Mouse (Mus musculus): ENCODE measurements at regions not wholly inside any gene's neighbourhood (a gene's known extent, or its start where the extent isn't known, plus 50 kb on each side); places are given as distances from the start of the nearest gene placed in this dataset.
"Not testable (repeated sequence)": the region's sequence is repeated elsewhere in the genome, so short reads cannot be mapped to it uniquely, and the experiment has no call there.

DNA sequence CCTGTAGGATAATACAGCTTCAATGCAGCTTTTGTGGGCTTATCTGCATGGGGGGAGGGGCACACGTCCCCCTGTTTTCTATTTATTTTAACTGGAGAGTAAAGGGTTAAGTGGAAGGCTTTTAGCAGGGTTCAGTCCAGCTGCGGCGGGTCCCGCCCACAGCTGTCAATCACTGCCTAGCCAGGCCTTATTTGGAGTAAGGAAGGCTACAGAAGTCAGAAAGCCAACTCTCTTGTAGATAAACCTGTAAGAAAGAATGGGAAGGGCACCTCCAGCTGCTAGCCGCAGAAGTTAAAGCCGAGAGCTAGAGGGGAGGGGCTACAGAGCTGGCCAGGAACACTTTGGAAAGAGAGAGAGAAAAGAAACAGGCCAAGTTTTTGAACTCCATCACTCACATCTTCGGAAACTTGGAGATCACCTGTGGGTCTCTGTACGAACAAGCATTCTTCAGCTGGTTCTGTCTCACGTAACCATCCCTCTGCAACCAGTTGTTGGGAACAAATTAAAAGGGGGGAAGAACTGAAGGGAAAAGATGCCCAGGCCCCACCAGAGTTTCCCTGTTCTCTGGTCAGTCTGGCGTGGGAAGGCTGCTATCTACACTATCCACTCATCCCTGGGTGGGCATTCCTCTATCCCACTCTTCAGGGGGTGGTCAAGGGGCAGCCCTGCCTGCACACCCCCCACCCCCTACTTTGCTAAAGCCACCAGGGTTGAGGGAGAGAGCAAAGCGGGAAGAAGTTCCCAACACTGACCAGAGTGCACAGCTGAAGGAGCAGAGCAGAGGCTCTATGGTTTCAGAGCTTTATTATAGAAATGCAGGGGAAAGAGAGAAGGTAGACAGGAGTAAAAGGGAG is 2969.7 kb downstream of the Gm37988 start:
- Histone ChIP-seq H3K36me3 (replicated peaks; ENCODE audit: control insufficient read depth, insufficient read depth, low read length) (no peaks in the 10 kb centered on the region), H3K4me2 (ENCODE audit: low read depth, low read length) (peak overlapping the region; percentile 25), H3K9me3 (replicated peaks; ENCODE audit: control insufficient read depth, low read length) (no peaks in the 10 kb centered on the region), H3K4me1 (ENCODE audit: control insufficient read depth, insufficient read depth) (0 out of 2 replicates have a peak, but pooled peaks cover 4% of the 10 kb centered on the region), H3K27me3 (ENCODE audit: control insufficient read depth, insufficient read depth, low read length) (no peaks in the 10 kb centered on the region), H3K4me3 (ENCODE audit: low read depth, low read length) (no peak overlapping the region), H3K27ac (ENCODE audit: low read depth) (no peak overlapping the region), H3K9ac (replicated peaks; ENCODE audit: low read depth, low read length) (no peak overlapping the region)
- ATAC-seq (ENCODE audit: insufficient read depth, low read depth) (peak; percentile 88), DNase-seq (ENCODE audit: low spot score) (peak; percentile 56)
- TF ChIP-seq CTCF (IDR thresholded peaks at IDR 0.05; ENCODE audit: low read depth): no peak
- TF ChIP-seq EP300 (IDR thresholded peaks at IDR 0.05; ENCODE audit: low read depth): no peak
- 9% methylated on average over 11 of the region's 11 CpGs for WGBS

DNA sequence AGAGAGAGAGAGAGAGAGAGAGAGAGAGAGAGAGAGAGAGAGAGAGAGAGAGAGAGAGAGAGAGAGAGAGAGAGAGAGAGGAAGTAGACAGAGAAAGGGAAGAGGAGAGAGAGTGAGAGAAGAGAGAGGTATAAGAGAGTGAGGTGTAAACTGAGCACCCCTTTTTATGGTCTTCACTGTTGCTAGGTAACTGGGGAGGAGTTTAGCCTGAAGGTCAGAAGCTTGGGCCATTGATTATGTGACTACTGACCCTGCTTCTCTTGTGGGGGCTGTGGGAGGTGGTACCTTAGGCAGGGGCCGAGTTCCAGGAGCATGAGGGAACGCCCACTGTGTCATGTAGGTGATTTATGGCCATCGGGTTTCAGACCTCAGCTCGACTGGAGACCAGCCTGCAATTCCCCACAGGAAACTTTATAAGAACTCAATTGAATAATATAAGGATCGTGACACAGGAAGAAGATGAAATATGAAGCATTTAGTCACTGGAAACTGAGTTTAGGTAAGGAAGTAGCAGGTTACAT is 2970.4 kb downstream of the Gm37988 start:
- not testable (repeated sequence) for H3K9me3 ChIP-seq (replicated peaks; ENCODE audit: control insufficient read depth, low read length); H3K27me3 ChIP-seq (ENCODE audit: control insufficient read depth, insufficient read depth, low read length); H3K4me1 ChIP-seq (ENCODE audit: control insufficient read depth, insufficient read depth); H3K4me2 ChIP-seq (ENCODE audit: low read depth, low read length); ATAC-seq (ENCODE audit: insufficient read depth, low read depth); H3K27ac ChIP-seq (ENCODE audit: low read depth); H3K36me3 ChIP-seq (replicated peaks; ENCODE audit: control insufficient read depth, insufficient read depth, low read length); H3K4me3 ChIP-seq (ENCODE audit: low read depth, low read length); DNase-seq (ENCODE audit: low spot score); H3K9ac ChIP-seq (replicated peaks; ENCODE audit: low read depth, low read length)
- WGBS: 52% methylated on average over 5 of the region's 5 CpGs

DNA sequence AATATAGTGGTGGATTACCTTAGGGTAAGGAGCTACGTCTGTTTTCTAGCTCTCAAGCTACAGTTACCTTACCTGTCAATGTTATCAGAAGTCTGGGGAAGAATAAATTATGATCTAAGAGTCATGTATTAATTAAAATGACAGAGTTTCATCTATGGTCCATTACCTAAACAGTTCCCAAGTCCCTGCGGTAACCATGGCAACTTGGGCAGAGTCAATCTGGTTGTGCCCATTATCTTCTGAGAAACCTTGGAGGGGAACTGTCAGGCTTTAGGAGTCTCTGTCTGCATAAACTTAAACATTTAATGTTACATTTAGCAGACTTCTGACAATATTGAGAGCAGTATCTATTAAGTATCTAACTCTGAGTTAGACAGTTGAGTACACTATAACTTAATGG is 2971.0 kb downstream of the Gm37988 start:
- Histone ChIP-seq H3K4me1 (ENCODE audit: control insufficient read depth, insufficient read depth) (0 out of 2 replicates have a peak, but pooled peaks cover 4% of the 10 kb centered on the region), H3K9me3 (replicated peaks; ENCODE audit: control insufficient read depth, low read length) (no peaks in the 10 kb centered on the region), H3K4me3 (ENCODE audit: low read depth, low read length) (no peak overlapping the region), H3K9ac (replicated peaks; ENCODE audit: low read depth, low read length) (no peak overlapping the region), H3K4me2 (ENCODE audit: low read depth, low read length) (no peak overlapping the region), H3K36me3 (replicated peaks; ENCODE audit: control insufficient read depth, insufficient read depth, low read length) (no peaks in the 10 kb centered on the region), H3K27me3 (ENCODE audit: control insufficient read depth, insufficient read depth, low read length) (no peaks in the 10 kb centered on the region), H3K27ac (ENCODE audit: low read depth) (no peak overlapping the region)
- WGBS: 86% methylated on average over 2 of the region's 2 CpGs
- DNase-seq (ENCODE audit: low spot score): no peak
- ATAC-seq (ENCODE audit: insufficient read depth, low read depth): no peak
- TF ChIP-seq EP300 (IDR thresholded peaks at IDR 0.05; ENCODE audit: low read depth): no peak
- TF ChIP-seq CTCF (IDR thresholded peaks at IDR 0.05; ENCODE audit: low read depth): no peak

DNA sequence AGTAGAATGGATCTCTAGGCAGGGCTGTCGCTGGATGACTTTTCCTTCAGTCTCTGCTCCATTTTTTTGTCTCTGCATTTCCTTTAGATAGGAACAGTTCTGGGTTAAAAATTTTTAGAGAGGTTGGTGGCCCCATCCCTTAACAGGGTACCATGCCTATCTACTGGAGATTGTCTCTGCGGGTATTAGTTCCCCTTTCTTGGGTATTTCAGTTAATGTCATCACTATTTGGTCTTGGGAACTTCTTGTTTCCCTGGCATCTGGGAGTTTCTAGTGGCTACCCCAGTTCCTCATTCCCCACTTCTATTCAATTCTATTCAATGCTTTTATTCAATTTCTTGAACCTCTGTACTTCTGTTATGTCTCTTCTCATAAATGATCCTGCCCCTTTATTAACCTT is 3016.3 kb downstream of the Gm37988 start:
- Histone ChIP-seq H3K9me3 (replicated peaks; ENCODE audit: control insufficient read depth, low read length) (no peaks in the 10 kb centered on the region), H3K27ac (ENCODE audit: low read depth) (no peak overlapping the region), H3K36me3 (replicated peaks; ENCODE audit: control insufficient read depth, insufficient read depth, low read length) (no peaks in the 10 kb centered on the region), H3K4me2 (ENCODE audit: low read depth, low read length) (no peak overlapping the region), H3K9ac (replicated peaks; ENCODE audit: low read depth, low read length) (no peak overlapping the region), H3K4me3 (ENCODE audit: low read depth, low read length) (no peak overlapping the region), H3K27me3 (ENCODE audit: control insufficient read depth, insufficient read depth, low read length) (no peaks in the 10 kb centered on the region), H3K4me1 (ENCODE audit: control insufficient read depth, insufficient read depth) (no peaks in the 10 kb centered on the region)
- DNase-seq (ENCODE audit: low spot score) (no peak), ATAC-seq (ENCODE audit: insufficient read depth, low read depth) (no peak)
- 87% methylated on average over 2 of the region's 2 CpGs for WGBS
- TF ChIP-seq CTCF (IDR thresholded peaks at IDR 0.05; ENCODE audit: low read depth) (no peak), EP300 (IDR thresholded peaks at IDR 0.05; ENCODE audit: low read depth) (no peak)
